Mouse (Mus musculus) erythroblast, adult 5-6 weeks (primary cell): Measurements from ENCODE around the gene Lkaaear1. TPM values are rescaled to one million over a fixed set of nuclear protein-coding genes. Genes with fewer than 3 reads are reported as not detected.

Experiments used
- ATAC-seq: replicated peaks from 2 replicates; pipeline ENCODE4 v1.8.0; 2016; ENCODE audit warnings: moderate number of reproducible peaks, mild to moderate bottlenecking, moderate TSS enrichment, inconsistent platforms; ENCODE audit not compliant: poor library complexity, low FRiP score, severe bottlenecking
- total RNA-seq, 2 experiments: library from RNA; stranded (forward) in 1 of 2; stranded (reverse) in 1 of 2; fragments of 150-400 nt in 1 of 2; fragments of 200-764, 138-1000 nt in 1 of 2; gene quantifications; 2 replicates each; pipeline versions ENCODE4 v1.2.3 to v1.2.4; 2015 to 2017; ENCODE audit warnings: low replicate concordance in 2 of 2

Gene Lkaaear1
- total RNA-seq (2015; ENCODE audit: low replicate concordance) (not detected in 2 replicates), total RNA-seq (2017; ENCODE audit: low replicate concordance) (not detected in 2 replicates)

- ATAC-seq, result no peak
These were observed at the start of gene Lkaaear1 for GRCm38 (mm10) chr2:181698241-181698640. Gene Lkaaear1 (minus strand): TSS chr2:181698442.

GRCm38 (mm10) chr2:181730051-181730450 is 31.8 kb upstream of the Lkaaear1 start:
- no peak for ATAC-seq

- no peak for ATAC-seq
These were observed 29.5 kb upstream of the Lkaaear1 start for GRCm38 (mm10) chr2:181727659-181728262.

- no peak for ATAC-seq
These were observed 24.0 kb upstream of the Lkaaear1 start for GRCm38 (mm10) chr2:181722213-181722612.

- no peak for ATAC-seq
These were observed 23.0 kb upstream of the Lkaaear1 start for GRCm38 (mm10) chr2:181721200-181721599.

GRCm38 (mm10) chr2:181720061-181720460 is 21.8 kb upstream of the Lkaaear1 start:
- ATAC-seq, result no peak

- no peak for ATAC-seq
These were observed 18.7 kb upstream of the Lkaaear1 start for GRCm38 (mm10) chr2:181716991-181717390.

- no peak for ATAC-seq
These were observed 17.1 kb upstream of the Lkaaear1 start for GRCm38 (mm10) chr2:181715382-181715781.

GRCm38 (mm10) chr2:181714903-181715326 is 16.7 kb upstream of the Lkaaear1 start, which contains the start of gene Oprl1:
Gene Oprl1 (plus strand): TSS chr2:181715016.
- ATAC-seq, result no peak

- ATAC-seq, result no peak
These were observed 15.5 kb upstream of the Lkaaear1 start for GRCm38 (mm10) chr2:181713749-181714148.

GRCm38 (mm10) chr2:181706668-181707067 is 8.4 kb upstream of the Lkaaear1 start:
- no peak for ATAC-seq

- ATAC-seq, result no peak
These were observed 1.3 kb downstream of the Lkaaear1 start for GRCm38 (mm10) chr2:181696801-181697420.

- no peak for ATAC-seq
These were observed 2.5 kb downstream of the Lkaaear1 start for GRCm38 (mm10) chr2:181695776-181696175.

GRCm38 (mm10) chr2:181694581-181694980 is 3.7 kb downstream of the Lkaaear1 start:
- no peak for ATAC-seq

- no peak for ATAC-seq
These were observed 4.6 kb downstream of the Lkaaear1 start, which contains the start of gene Rgs19 for GRCm38 (mm10) chr2:181693339-181694280. Gene Rgs19 (minus strand): TSS chr2:181693977.

- no peak for ATAC-seq
These were observed 5.9 kb downstream of the Lkaaear1 start for GRCm38 (mm10) chr2:181692304-181692703.

- no peak for ATAC-seq
These were observed 6.7 kb downstream of the Lkaaear1 start for GRCm38 (mm10) chr2:181691571-181691970.

GRCm38 (mm10) chr2:181691083-181691482 is 7.2 kb downstream of the Lkaaear1 start:
- ATAC-seq, result no peak

- no peak for ATAC-seq
These were observed 8.6 kb downstream of the Lkaaear1 start for GRCm38 (mm10) chr2:181689466-181690160.

GRCm38 (mm10) chr2:181687586-181687985 is 10.7 kb downstream of the Lkaaear1 start:
- no peak for ATAC-seq
